Mouse (Mus musculus) CH12.LX (cell line): ENCODE results near the gene Zfp637.

Experiments
- CTCF ChIP-seq, 2 experiments: IDR thresholded peaks in 1 of 2; conservative IDR thresholded peaks in 1 of 2; 2 replicates each; pipeline ENCODE4 v1.5.1; 2011 to 2012; ENCODE audit warnings: low read depth in 2 of 2, low read length in 2 of 2, improper control_type of control experiment in 1 of 2, inconsistent platforms in 1 of 2, mild to moderate bottlenecking in 1 of 2, moderate library complexity in 1 of 2
- HCFC1 ChIP-seq: IDR thresholded peaks from 2 replicates; pipeline ENCODE4 v1.6.1; 2012; ENCODE audit warnings: low read depth, mild to moderate bottlenecking, inconsistent platforms, low read length, improper control_type of control experiment
- IRF4 ChIP-seq: IDR thresholded peaks from 2 replicates; pipeline ENCODE4 v1.6.1; 2014; ENCODE audit warnings: low read depth, mild to moderate bottlenecking, inconsistent platforms, low read length, improper control_type of control experiment
- MAFK ChIP-seq: IDR thresholded peaks from 2 replicates; pipeline ENCODE4 v1.6.1; 2011; ENCODE audit warnings: low read length, improper control_type of control experiment; ENCODE audit not compliant: insufficient replicate concordance
- MAZ ChIP-seq: IDR thresholded peaks from 2 replicates; pipeline ENCODE4 v1.6.1; 2012; ENCODE audit warnings: low read depth, mild to moderate bottlenecking, inconsistent platforms, low read length, improper control_type of control experiment, moderate library complexity
- MEF2A ChIP-seq: IDR thresholded peaks from 2 replicates; pipeline ENCODE4 v1.6.1; 2014; ENCODE audit warnings: low read depth, mild to moderate bottlenecking, inconsistent platforms, low read length, improper control_type of control experiment, borderline replicate concordance
- UBTF ChIP-seq: IDR thresholded peaks from 2 replicates; pipeline ENCODE4 v1.6.1; 2012; ENCODE audit warnings: low read depth, mild to moderate bottlenecking, inconsistent platforms, low read length, improper control_type of control experiment, moderate library complexity
- ZMIZ1 ChIP-seq: IDR thresholded peaks from 2 replicates; pipeline ENCODE4 v1.6.1; 2012; ENCODE audit warnings: low read depth, mild to moderate bottlenecking, inconsistent platforms, low read length, improper control_type of control experiment

DNA sequence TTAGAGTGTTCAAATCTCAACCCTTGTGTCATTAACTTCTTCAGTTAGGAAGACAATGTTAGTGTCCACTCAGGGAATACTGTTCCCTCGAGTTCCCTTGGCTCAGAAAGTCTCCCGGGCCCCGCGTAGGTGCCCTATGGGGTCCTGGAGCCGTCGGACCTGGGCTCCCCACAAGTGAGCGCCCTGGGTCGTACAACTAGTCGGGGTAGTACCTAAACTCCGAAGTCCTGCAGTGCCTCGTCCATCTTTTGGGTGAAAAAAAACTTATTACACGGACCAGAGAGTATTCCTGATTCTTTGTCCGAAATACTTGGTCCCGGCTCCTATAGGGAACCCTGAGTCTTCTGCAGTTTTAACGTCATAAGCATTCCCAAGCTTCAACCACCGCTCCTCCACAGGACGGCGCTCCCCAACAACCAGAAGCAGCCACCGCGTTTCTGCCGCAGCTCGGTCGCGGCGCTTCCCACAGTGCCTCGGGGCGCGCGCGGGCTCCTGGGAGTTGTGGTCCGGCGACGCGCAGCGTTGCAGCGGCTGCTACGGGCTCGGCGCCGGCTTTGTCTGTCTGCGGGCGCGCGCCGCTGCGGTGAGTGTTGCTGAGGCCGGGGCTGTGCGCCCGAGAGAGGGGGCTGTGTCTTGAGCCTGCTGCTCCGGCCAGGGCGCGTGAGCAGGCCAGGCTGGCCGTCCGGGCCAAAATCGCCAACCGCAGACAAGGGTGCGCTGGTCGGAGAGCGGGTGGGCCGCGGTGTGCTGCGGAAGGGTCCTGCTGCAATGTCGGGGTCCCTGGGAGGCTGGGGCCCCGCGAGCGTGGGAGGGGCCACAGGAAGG, at the start of gene Zfp637:
- TF ChIP-seq IRF4: peak; percentile 24; the same call in 1 of the 2 replicates
- peak; percentile 60; the same call in 1 of the 2 replicates for TF ChIP-seq UBTF
- TF ChIP-seq MEF2A: no peak; the same call in 1 of the 2 replicates
- peak; percentile 80 for TF ChIP-seq ZMIZ1
- peak; percentile 98 for TF ChIP-seq HCFC1
- TF ChIP-seq MAZ: 0 out of 2 replicates have a peak, but pooled peaks have one; percentile 39
- TF ChIP-seq CTCF (conservative IDR thresholded peaks at IDR 0.05 in 1 of 2, IDR thresholded peaks at IDR 0.05 in 1 of 2; ENCODE audit: low read depth in 2 of 2, low read length in 2 of 2): peak in 1 of 2 experiments; percentile 71; a peak in 2 of 4 replicates
- no peak for TF ChIP-seq MAFK
